Mouse (Mus musculus) heart, adult 18-20 months (tissue): Measurements from ENCODE around the gene Cnnm4. TPM values are rescaled to one million over a fixed set of nuclear protein-coding genes. Genes with fewer than 3 reads are reported as not detected.

Experiments used
- DNase-seq, 2 experiments: peaks; one replicate each; pipeline ENCODE4 v3.0.0; 2021 to 2022; ENCODE audit warnings: mixed read lengths in 1 of 2
- total RNA-seq, 2 experiments: library from RNA; stranded (reverse); gene quantifications; 2 replicates each; pipeline ENCODE4 v1.2.3; 2021

Gene Cnnm4
- total RNA-seq, 2 experiments from 2014 or later = 3.8 to 4.3 TPM

GRCm38 (mm10) chr1:36473211-36473780 is 1.9 kb downstream of the Cnnm4 start:
- peak in 1 of 2 experiments; percentile 8 for DNase-seq

GRCm38 (mm10) chr1:36474646-36475045 is 3.2 kb downstream of the Cnnm4 start:
- no peak for DNase-seq

- DNase-seq = no peak
These were observed 4.2 kb downstream of the Cnnm4 start for GRCm38 (mm10) chr1:36475480-36476110.

GRCm38 (mm10) chr1:36476426-36476825 is 5.0 kb downstream of the Cnnm4 start:
- DNase-seq = no peak

DNA sequence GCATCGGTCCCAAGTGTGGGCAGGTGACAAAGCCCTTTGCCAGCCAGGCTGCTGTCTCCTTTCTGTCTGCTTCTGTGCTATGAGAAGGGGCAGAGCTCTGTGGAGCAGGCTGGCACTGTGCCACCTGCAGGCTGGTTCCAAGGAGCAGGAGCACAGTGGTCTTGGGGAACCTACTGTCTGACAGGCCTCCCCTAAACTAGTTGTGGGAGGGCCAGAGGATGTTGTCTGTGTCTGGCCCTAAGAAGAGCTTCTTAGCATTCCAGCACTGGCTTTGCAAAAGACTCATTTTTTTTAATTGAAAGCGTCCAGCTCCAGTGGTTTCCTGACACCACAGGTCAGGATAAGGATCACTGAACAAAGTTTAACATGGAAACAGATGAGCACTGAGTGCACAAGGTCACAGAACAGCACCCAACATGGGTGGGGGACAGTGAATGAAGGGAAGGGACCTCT is 6.9 kb downstream of the Cnnm4 start:
- DNase-seq = no peak

- no peak for DNase-seq
These were observed 8.8 kb downstream of the Cnnm4 start for GRCm38 (mm10) chr1:36479903-36480899.

GRCm38 (mm10) chr1:36483825-36484224 is 12.4 kb downstream of the Cnnm4 start:
- no peak for DNase-seq

- DNase-seq = no peak
These were observed 13.7 kb downstream of the Cnnm4 start for GRCm38 (mm10) chr1:36485080-36485479.

GRCm38 (mm10) chr1:36487111-36487510 is 15.7 kb downstream of the Cnnm4 start:
- no peak for DNase-seq

- DNase-seq = no peak
These were observed 18.2 kb downstream of the Cnnm4 start for GRCm38 (mm10) chr1:36489661-36490060.

GRCm38 (mm10) chr1:36492416-36493139 is 21.2 kb downstream of the Cnnm4 start:
- peak; percentile 75 to 80 for DNase-seq

GRCm38 (mm10) chr1:36493299-36493698 is 21.9 kb downstream of the Cnnm4 start:
- no peak for DNase-seq

GRCm38 (mm10) chr1:36496719-36497118 is 25.3 kb downstream of the Cnnm4 start:
- no peak for DNase-seq

- no peak for DNase-seq
These were observed 25.9 kb downstream of the Cnnm4 start for GRCm38 (mm10) chr1:36497312-36497711.

DNA sequence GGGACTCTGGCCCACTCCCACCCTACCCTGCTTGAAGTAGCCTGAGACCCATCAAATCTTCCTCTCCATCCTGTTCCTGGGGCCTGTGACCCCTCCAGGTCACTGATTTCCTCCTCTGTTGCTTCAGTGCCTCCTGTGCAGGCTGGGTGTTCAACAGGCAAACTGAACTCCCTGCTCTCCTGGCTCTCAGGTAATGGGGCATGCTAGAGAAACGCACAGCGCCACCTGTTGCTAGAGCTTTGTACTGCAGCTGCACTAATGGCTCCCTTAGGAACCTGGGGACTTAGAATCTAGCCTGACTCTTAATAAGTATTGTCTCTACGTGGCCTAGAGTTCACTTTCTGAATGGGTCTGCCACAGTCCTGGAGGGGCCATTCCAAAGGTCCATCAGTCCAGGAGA is 29.8 kb downstream of the Cnnm4 start:
- DNase-seq = peak; percentile 63 to 88

DNA sequence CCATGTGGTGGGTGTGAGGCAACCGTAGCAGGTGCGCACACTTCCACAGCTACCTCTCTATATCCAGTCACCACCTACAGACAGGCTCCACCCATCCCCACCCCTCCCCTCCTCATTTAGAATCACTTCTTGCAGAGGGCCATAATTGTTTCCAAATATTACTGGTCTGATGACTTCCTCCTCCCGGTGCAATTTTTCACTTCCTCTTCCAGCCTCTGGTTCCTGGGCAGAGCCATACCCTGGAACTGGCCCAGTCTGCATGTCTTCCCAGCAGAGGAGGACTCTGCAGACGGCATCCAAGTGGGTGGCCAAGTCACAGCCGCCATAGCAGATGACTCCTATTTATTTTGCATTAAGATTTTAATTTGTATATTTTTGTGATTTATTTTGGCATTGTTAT is 36.8 kb downstream of the Cnnm4 start:
- peak in 1 of 2 experiments; percentile 63 for DNase-seq

GRCm38 (mm10) chr1:36511289-36512021 is 40.0 kb downstream of the Cnnm4 start, which contains the start of gene Cnnm3:
TSS of gene Cnnm3 (plus strand) at chr1:36511867.
- DNase-seq = peak; percentile 100

DNA sequence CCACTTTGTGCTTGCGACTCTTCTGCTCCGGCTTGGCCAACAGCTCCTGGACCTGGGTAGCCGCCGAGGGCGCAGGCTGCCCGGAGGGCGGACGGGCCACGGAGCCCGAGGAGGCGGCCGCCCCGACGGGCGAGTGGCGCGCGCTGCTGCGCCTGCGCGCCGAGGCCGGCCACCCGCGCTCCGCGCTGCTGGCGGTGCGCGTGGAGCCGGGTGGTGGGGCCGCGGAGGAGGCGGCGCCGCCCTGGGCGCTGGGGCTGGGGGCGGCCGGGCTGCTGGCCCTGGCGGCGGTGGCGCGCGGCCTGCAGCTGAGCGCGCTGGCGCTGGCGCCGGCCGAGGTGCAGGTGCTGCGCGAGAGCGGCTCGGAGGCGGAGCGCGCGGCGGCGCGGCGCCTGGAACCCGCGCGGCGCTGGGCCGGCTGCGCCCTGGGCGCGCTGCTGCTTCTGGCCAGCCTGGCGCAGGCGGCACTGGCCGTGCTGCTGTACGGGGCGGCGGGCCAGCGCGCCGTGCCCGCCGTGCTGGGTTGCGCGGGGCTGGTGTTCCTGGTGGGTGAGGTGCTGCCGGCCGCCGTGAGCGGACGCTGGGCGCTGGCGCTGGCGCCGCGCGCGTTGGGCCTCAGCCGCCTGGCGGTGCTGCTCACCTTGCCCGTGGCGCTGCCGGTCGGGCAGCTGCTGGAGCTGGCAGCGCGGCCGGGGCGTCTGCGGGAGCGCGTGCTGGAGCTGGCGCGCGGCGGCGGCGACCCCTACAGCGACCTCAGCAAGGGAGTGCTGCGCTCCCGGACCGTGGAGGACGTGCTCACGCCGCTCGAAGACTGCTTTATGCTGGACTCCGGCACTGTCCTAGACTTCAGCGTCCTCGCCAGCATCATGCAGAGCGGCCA is 40.9 kb downstream of the Cnnm4 start:
- DNase-seq = peak; percentile 48 to 55

DNA sequence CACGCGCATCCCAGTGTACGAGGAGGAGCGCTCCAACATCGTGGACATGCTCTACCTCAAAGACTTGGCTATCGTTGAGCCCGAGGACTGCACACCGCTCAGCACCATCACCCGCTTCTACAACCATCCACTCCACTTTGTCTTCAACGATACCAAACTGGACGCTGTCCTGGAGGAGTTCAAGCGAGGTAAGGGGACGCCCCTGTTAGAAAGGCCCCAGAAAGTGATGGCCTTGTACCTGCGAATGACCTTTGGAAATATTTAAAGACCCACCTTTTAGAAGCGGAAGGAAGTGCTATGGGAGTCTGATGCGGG is 41.5 kb downstream of the Cnnm4 start:
- DNase-seq = no peak

DNA sequence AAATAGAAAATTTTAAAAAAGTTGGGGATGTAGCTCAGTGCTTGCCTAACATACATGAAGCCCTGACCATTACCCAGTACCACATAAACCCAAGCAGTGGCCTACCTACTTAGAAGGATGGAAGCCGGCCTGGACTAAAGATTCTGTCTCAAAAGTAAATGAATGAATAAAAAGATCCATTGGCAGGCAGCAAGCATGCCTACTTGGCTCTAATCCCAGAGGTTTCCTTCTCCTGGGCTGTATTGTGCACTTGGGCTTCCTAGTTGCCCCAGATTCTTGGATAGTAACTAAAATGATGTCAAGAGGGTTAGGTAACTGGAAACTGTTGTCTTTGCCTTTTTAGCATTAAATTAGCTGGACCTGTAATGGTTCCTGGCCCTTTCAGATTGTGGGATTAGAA is 41.9 kb downstream of the Cnnm4 start:
- no peak for DNase-seq

DNA sequence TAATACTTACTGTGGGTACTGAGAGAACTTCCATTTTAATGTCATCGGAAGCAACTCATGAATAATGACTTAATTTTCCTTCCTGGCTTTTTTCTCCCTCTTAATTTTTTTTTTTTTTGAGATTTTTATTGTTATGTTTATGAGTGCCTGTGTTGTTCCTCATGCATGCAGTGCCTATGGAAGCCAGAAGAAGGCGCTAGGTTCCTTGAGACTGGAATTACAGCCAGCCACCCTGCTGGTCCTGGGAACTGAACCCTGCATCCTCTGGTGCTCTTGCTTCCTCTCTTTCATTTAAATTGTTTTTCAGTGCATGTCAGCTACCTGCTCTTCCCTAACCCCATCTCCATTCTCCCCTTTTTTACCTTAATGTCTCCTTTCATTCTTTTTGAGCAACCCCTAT is 42.3 kb downstream of the Cnnm4 start:
- DNase-seq = no peak
